In the genomic region with DNA sequence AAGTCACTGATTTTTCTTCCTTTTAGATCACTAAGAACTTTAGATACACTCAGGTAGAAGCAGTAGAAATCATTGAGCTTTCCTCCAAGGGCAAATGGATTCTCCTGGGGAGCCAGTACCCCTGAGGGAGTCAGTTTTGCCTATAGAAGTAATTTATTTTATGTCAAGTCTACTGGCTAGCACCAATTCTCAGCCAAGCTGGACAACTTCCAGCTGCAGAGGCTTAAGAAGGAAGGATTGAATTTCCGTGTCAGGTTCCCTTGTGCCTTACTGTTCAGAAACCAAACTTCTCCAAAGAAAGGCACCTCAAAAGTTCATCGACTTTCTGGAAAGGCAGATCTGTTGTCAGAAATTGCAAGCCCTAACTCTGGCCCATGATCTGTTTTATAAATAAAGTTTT, we compare ENCODE assay signal across 16 mouse cellular contexts.
"Had no signal": no experiment of that assay in that cellular context is flagged by ENCODE, and none has a peak within 500 bp of the region (broad histone marks: within the 10 kb centered on the region; RNA-seq: fewer than 3 reads in every experiment).

No protein-coding gene starts in this region.

- H3K9me3 ChIP-seq: limb, embryonic 15.5 days; lung, embryonic 15.5 days had no signal

- H3K4me1 ChIP-seq: lung, embryonic 15.5 days had no signal

- H3K27ac ChIP-seq: limb, embryonic 15.5 days; liver, embryonic 14.5 days; lung, embryonic 15.5 days had no signal

- H3K9ac ChIP-seq: limb, embryonic 15.5 days; liver, embryonic 14.5 days; liver, postnatal 0 days; lung, embryonic 15.5 days had no signal

- ATAC-seq: liver, postnatal 0 days had no signal

- H3K4me2 ChIP-seq: limb, embryonic 15.5 days; liver, embryonic 11.5 days; lung, embryonic 15.5 days; midbrain, embryonic 11.5 days had no signal

- H3K36me3 ChIP-seq: limb, embryonic 15.5 days; lung, embryonic 15.5 days had no signal

- H3K4me3 ChIP-seq: limb, embryonic 15.5 days; lung, embryonic 15.5 days had no signal

- H3K27me3 ChIP-seq: limb, embryonic 15.5 days; lung, embryonic 15.5 days had no signal

- DNase-seq: kidney, adult 18-20 months; kidney, adult 9 months; kidney, postnatal 10 days; kidney, postnatal 36 days; layer of hippocampus, adult 9-11 months; liver, postnatal 0 days; lung, postnatal 14 days; lung, postnatal 4 days; midbrain, embryonic 14.5 days; thymus, adult 18-20 months; thymus, postnatal 36 days had no signal
